Mouse (Mus musculus): ENCODE data around the gene Sept9. TPM values are rescaled to one million over a fixed set of nuclear protein-coding genes. Genes with fewer than 3 reads are reported as not detected.

Sept9 gene
- polyA plus RNA-seq, 1 experiment = 34.6 TPM

DNA sequence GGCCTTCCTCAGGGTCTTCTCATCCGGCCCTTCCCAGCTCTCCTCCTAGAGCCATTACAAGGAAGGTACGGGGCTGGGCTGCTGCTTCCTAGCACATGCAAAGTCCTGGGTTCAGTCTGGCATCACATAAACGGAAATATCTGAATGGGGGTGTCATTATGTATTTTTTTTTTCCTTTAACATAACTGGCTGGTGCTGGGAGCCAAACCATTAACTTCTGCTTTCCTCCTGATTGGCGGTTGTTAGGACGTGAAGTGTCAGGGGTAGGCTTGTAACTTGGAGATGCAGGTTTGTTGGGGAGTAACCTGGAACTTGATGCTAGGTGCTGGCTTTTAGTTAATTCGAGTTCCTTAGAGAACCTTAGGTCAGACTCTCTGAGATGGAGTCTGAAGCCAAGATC, 203.6 kb downstream of the Sept9 start:
- Histone ChIP-seq H3K27ac (ENCODE audit: insufficient read depth, low read length) (no peak overlapping the region), H3K4me1 (ENCODE audit: control insufficient read depth, insufficient read depth, low read length) (no peaks in the 10 kb centered on the region)
- no peak for TF ChIP-seq POLR2A (IDR thresholded peaks at IDR 0.05; ENCODE audit: extremely low read depth, insufficient read depth, low read length)
- TF ChIP-seq CTCF (IDR thresholded peaks at IDR 0.05; ENCODE audit: extremely low read depth, insufficient read depth, low read length) = no peak

DNA sequence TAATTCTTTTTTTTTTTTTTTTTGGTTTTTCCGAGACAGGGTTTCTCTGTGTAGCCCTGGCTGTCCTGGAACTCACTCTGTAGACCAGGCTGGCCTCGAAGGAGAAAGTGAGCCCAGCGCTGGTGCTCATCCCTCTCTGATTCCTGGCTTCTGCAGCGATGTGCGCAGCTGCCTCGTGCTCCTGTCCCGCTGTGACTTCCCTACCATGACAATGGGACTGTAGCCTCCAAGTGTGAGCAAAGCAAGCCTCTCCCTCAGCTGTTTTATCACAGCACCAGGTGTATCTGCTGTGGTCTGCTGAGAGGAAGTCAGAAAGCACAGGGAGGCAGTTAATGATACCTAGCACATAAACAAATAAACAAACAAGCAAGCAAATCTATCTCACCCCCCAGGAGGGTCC, 204.3 kb downstream of the Sept9 start:
- TF ChIP-seq POLR2A (IDR thresholded peaks at IDR 0.05; ENCODE audit: extremely low read depth, insufficient read depth, low read length) = no peak
- no peak for TF ChIP-seq CTCF (IDR thresholded peaks at IDR 0.05; ENCODE audit: extremely low read depth, insufficient read depth, low read length)
- peaks cover 3% of the 10 kb centered on the region for H3K4me1 ChIP-seq (ENCODE audit: control insufficient read depth, insufficient read depth, low read length)
- H3K4me3 ChIP-seq (ENCODE audit: insufficient read depth, low read length) = no peak overlapping the region
- H3K27ac ChIP-seq (ENCODE audit: insufficient read depth, low read length) = no peak overlapping the region

More for the DNA sequence above, 203.6 kb downstream of the Sept9 start:
- H3K4me3 ChIP-seq (ENCODE audit: insufficient read depth, low read length) = no peak overlapping the region

DNA sequence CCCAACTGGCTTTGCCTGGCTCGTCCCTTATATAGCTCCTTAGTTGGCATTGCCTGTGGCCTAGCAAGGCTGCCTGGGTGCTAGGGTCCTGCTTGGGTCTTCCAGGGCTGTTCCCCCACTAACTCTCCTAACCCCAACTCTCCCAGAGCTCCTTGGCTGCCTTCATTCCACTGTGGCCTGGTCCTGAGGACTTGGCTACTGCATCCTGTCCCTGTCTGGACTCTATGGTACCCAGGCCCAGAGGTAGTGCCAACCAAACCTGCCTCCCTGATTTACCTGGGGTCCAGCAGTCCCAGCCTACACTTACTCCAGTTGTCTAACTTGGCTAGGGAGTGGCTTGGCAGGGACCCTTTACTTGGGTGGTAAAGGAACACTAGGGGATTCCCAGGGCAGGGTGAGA, 207.2 kb downstream of the Sept9 start:
- Histone ChIP-seq H3K4me3 (ENCODE audit: insufficient read depth, low read length) (no peak overlapping the region; the same call in 1 of the 2 replicates), H3K27ac (ENCODE audit: insufficient read depth, low read length) (no peak overlapping the region), H3K4me1 (ENCODE audit: control insufficient read depth, insufficient read depth, low read length) (peaks cover 7% of the 10 kb centered on the region)
- no peak for TF ChIP-seq POLR2A (IDR thresholded peaks at IDR 0.05; ENCODE audit: extremely low read depth, insufficient read depth, low read length)
- TF ChIP-seq CTCF (IDR thresholded peaks at IDR 0.05; ENCODE audit: extremely low read depth, insufficient read depth, low read length) = no peak

DNA sequence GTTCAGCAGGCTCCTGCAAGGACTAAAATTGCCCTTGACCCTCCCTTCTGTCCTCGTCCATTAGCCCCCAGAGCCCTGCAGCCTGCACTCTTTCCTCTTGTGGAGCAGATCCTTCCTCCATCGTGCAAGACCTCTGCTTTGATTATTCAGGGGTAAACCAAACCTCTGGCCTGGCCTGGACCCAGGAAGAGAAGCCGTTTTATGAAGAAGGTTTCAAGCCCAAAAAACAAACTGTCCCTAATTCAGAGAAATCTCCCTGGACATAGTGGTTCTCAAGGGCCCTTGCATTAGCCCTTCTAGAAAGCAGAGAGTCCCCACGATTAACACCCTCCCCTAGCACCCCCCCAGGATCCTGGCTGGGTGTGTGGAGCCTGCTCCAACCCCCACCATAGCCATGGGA, 207.7 kb downstream of the Sept9 start:
- TF ChIP-seq CTCF (IDR thresholded peaks at IDR 0.05; ENCODE audit: extremely low read depth, insufficient read depth, low read length) = no peak
- TF ChIP-seq POLR2A (IDR thresholded peaks at IDR 0.05; ENCODE audit: extremely low read depth, insufficient read depth, low read length) = no peak
- Histone ChIP-seq H3K27ac (ENCODE audit: insufficient read depth, low read length) (no peak overlapping the region), H3K4me1 (ENCODE audit: control insufficient read depth, insufficient read depth, low read length) (peaks cover 7% of the 10 kb centered on the region), H3K4me3 (ENCODE audit: insufficient read depth, low read length) (peak overlapping the region; percentile 33)

DNA sequence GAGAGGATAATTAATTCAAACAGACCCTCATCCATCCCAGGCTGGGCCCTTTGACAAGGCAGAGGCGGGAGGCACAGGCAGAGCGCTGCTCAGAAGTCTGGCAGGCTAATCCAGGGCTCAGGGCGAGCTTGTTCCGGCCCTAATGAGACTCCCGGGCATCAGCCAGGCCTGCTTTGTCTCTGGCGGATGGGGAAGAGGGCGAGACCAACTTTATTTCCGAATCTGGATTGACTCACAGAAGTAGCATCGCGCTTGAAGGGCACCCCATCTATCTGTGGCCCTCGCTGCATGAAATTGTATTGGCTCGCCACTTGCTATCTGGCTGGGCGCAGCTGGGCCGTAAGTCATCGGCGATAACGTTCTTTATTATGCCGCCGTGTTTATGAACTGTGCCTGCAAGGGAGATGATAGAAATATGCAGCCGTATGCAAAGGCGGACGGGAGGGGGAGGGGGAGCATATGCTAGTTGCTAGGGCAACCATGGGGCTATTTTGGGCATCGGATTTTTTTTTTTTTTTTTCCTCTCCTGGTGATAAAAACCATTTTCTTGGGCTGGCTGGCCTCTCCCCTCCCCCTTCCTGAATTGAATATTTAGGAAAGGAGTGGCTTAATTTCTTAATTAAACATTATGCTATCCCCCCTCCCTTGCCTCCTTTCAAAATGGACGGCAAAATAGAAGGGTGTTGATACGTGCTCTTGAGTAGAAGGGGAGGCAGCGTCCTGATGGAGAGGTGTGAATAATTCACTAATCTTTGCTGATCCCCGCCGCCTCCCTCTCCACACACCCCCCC, 208.4 kb downstream of the Sept9 start:
- no peak for TF ChIP-seq CTCF (IDR thresholded peaks at IDR 0.05; ENCODE audit: extremely low read depth, insufficient read depth, low read length)
- peak; percentile 79; the same call in 1 of the 2 replicates for TF ChIP-seq POLR2A (IDR thresholded peaks at IDR 0.05; ENCODE audit: extremely low read depth, insufficient read depth, low read length)
- peak overlapping the region; percentile 22 for H3K27ac ChIP-seq (ENCODE audit: insufficient read depth, low read length)
- H3K4me1 ChIP-seq (ENCODE audit: control insufficient read depth, insufficient read depth, low read length) = peaks cover 7% of the 10 kb centered on the region
- H3K4me3 ChIP-seq (ENCODE audit: insufficient read depth, low read length) = peak overlapping the region; percentile 33

DNA sequence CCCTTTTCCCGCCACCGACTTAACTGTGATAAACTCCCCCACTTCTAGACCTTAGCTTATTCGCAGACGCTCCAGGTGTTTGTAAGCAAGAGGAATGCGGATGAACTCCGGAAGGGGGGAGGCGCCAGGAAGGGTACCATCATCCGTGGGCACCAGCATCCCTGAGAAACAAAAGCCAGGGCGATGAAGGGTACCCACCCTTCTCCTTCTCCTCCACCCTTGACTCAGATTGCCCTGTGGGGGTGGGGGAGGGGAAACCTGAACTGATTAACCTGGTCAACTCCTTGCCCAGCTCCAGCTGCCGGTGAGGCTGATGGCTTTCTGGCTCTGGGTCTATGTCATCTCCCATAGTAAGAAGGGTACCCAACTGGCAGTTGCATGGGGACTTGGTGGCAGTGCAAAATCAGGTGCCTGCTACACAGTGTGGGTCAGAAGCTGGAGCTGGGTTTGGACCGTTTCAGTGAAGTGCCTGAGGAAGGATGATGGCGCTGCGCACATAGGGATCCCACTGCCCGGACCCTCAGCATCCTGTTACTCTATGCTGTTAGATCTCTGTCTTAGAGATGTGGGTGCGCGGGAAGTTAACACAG, 209.1 kb downstream of the Sept9 start:
- Histone ChIP-seq H3K4me3 (ENCODE audit: insufficient read depth, low read length) (peak overlapping the region; percentile 10; the same call in 1 of the 2 replicates), H3K27ac (ENCODE audit: insufficient read depth, low read length) (peak overlapping the region; percentile 48; the same call in 1 of the 2 replicates), H3K4me1 (ENCODE audit: control insufficient read depth, insufficient read depth, low read length) (peaks cover 7% of the 10 kb centered on the region)
- TF ChIP-seq POLR2A (IDR thresholded peaks at IDR 0.05; ENCODE audit: extremely low read depth, insufficient read depth, low read length) (no peak), CTCF (IDR thresholded peaks at IDR 0.05; ENCODE audit: extremely low read depth, insufficient read depth, low read length) (no peak)

DNA sequence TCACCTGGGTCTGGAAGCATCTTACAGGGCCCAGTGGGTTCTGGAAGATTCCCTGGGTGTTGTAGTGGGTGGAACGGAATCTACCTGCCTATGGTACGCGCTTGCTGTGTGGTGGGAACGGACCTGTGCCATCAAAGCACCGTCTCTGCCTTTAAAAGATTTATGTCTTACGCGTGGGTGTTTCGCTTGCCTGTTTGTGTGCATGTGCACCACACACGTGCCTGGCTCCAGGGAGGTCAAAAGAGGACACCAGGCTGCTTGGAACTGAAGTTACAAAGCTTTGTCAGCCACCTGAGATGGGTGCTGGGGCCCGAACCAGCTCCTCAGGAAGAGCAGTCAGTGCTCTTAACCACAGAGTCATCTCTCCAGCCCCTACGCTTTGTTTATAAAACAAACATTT, 209.9 kb downstream of the Sept9 start:
- H3K4me1 ChIP-seq (ENCODE audit: control insufficient read depth, insufficient read depth, low read length) = peaks cover 7% of the 10 kb centered on the region
- H3K27ac ChIP-seq (ENCODE audit: insufficient read depth, low read length) = no peak overlapping the region
- no peak overlapping the region for H3K4me3 ChIP-seq (ENCODE audit: insufficient read depth, low read length)
- TF ChIP-seq CTCF (IDR thresholded peaks at IDR 0.05; ENCODE audit: extremely low read depth, insufficient read depth, low read length) (no peak), POLR2A (IDR thresholded peaks at IDR 0.05; ENCODE audit: extremely low read depth, insufficient read depth, low read length) (no peak)

DNA sequence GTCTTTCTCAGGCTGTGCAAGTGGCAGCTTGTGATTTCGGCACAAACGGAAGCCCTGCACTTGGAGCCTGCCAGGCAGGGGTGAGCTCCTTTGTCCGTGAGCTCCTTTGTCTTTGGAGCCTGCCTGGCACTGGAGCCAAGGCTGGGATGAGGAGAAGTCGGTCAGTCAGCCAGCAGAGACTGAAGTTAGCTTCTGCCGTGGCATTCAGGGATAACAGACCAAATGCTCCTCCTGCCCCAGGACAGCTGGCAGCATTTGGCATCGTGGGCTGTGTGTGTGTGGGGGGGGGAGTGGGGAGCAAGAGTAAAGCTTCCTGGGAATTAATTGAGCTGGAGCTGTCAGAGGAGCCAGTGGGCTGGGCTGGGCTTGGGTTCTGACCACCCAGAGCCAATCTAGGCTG, 210.6 kb downstream of the Sept9 start:
- Histone ChIP-seq H3K27ac (ENCODE audit: insufficient read depth, low read length) (0 out of 2 replicates have a peak overlapping the region, but pooled peaks have one; percentile 43), H3K4me3 (ENCODE audit: insufficient read depth, low read length) (no peak overlapping the region), H3K4me1 (ENCODE audit: control insufficient read depth, insufficient read depth, low read length) (peaks cover 7% of the 10 kb centered on the region)
- TF ChIP-seq CTCF (IDR thresholded peaks at IDR 0.05; ENCODE audit: extremely low read depth, insufficient read depth, low read length) (no peak), POLR2A (IDR thresholded peaks at IDR 0.05; ENCODE audit: extremely low read depth, insufficient read depth, low read length) (no peak)

DNA sequence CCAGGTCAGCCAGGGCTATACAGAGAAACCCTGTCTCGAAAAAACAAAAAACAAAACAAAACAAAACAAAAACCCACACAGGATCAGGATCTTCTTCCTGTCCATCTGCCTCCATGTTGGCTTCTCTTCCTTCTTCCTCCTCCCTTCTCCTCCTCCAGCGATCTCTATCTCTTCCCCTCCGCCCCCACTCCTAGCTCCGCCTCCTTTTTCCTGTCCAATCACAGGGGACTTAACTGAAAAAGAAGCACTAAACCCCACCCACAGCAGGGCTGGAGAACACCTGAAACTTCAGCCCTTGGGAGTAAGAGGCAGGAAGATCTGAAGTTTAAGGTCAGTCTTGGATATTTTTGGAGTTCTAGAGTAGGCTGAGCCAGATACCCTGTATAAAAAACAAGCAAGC, 212.2 kb downstream of the Sept9 start:
- TF ChIP-seq CTCF (IDR thresholded peaks at IDR 0.05; ENCODE audit: extremely low read depth, insufficient read depth, low read length) (no peak), POLR2A (IDR thresholded peaks at IDR 0.05; ENCODE audit: extremely low read depth, insufficient read depth, low read length) (no peak)
- Histone ChIP-seq H3K4me1 (ENCODE audit: control insufficient read depth, insufficient read depth, low read length) (peaks cover 7% of the 10 kb centered on the region), H3K4me3 (ENCODE audit: insufficient read depth, low read length) (no peak overlapping the region)

More for the DNA sequence above, 212.2 kb downstream of the Sept9 start:
- H3K27ac ChIP-seq (ENCODE audit: insufficient read depth, low read length) = no peak overlapping the region

Other genes with a start within 250 kb of the Sept9 start
- gene Sec14l1, start 84.5 kb upstream of the Sept9 start, polyA plus RNA-seq (2012; rRNA removed) = 190 and 191 TPM in 2 replicates

Measured in cortical plate, adult 2 months (tissue).